Mouse (Mus musculus) embryonic fibroblast, embryonic 13.5 days (primary cell): Measurements from ENCODE around the gene Dlg2. TPM values are rescaled to one million over a fixed set of nuclear protein-coding genes. Genes with fewer than 3 reads are reported as not detected.

Experiments used
- H3K27ac ChIP-seq: 2 replicates; pipeline ENCODE4 v1.5.1; 2012; ENCODE audit warnings: low read length, control low read depth, inconsistent platforms; ENCODE audit not compliant: insufficient read depth
- H3K4me1 ChIP-seq: 2 replicates; pipeline ENCODE4 v1.6.1; 2011; ENCODE audit warnings: low read length; ENCODE audit not compliant: control insufficient read depth, insufficient read depth
- H3K4me3 ChIP-seq: 2 replicates; pipeline ENCODE4 v1.5.1; 2011; ENCODE audit warnings: mild to moderate bottlenecking, control low read depth, low read length; ENCODE audit not compliant: insufficient read depth
- CTCF ChIP-seq: IDR thresholded peaks from 2 replicates; pipeline ENCODE4 v1.5.1; 2011; ENCODE audit warnings: mild to moderate bottlenecking, control low read depth, low read length, moderate library complexity, borderline replicate concordance; ENCODE audit not compliant: insufficient read depth
- POLR2A ChIP-seq: IDR thresholded peaks from 2 replicates; pipeline ENCODE4 v1.6.1; 2011; ENCODE audit warnings: low read depth, mild to moderate bottlenecking, control low read depth, low read length, moderate library complexity
- polyA plus RNA-seq: library from polyadenylated mRNA; stranded (reverse); fragments of >200 nt; gene quantifications from 2 replicates; pipeline ENCODE4 v1.2.4, GENCODE M21; 2011; ENCODE audit warnings: low read depth; ENCODE audit not compliant: missing spikeins, insufficient read length

Dlg2 gene
- polyA plus RNA-seq, 1 experiment, result 5.2 TPM

GRCm38 (mm10) chr7:92164316-92164715 is 1687.8 kb downstream of the Dlg2 start:
- TF ChIP-seq CTCF (no peak), POLR2A (no peak)
- H3K4me1 ChIP-seq, result no peaks in the 10 kb centered on the region
- H3K27ac ChIP-seq, result no peak overlapping the region
- H3K4me3 ChIP-seq, result no peak overlapping the region

GRCm38 (mm10) chr7:92164875-92165518 is 1688.5 kb downstream of the Dlg2 start:
- Histone ChIP-seq H3K27ac (no peak overlapping the region), H3K4me1 (no peaks in the 10 kb centered on the region), H3K4me3 (no peak overlapping the region)
- TF ChIP-seq CTCF (no peak), POLR2A (no peak)

DNA sequence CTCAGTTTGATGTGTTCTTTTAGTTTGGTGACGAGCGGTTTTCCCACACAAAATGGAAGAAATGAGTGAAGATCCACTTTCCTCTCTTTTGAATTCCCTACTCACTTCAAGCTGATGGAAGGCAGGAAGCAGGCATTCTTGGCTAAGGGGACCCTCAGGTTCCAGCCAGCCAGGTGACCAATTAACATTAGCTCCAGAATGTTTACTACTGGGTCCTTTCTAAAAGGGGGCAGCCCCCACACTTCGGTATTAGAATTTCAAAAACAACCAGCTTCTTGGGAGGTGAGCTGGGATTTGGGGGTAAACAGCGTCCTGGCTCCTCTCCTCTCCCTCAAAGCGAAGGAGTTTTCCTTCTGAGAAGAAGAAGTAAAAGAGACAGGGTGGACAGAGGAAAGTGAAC is 1703.6 kb downstream of the Dlg2 start:
- Histone ChIP-seq H3K4me3 (no peak overlapping the region), H3K27ac (no peak overlapping the region), H3K4me1 (no peaks in the 10 kb centered on the region)
- TF ChIP-seq CTCF, result no peak

GRCm38 (mm10) chr7:92180591-92181587 is 1704.4 kb downstream of the Dlg2 start:
- Histone ChIP-seq H3K27ac (no peak overlapping the region), H3K4me1 (no peaks in the 10 kb centered on the region), H3K4me3 (peak overlapping the region; percentile 38)
- TF ChIP-seq POLR2A, result 0 out of 2 replicates have a peak, but pooled peaks have one; percentile 25
- TF ChIP-seq CTCF, result no peak

DNA sequence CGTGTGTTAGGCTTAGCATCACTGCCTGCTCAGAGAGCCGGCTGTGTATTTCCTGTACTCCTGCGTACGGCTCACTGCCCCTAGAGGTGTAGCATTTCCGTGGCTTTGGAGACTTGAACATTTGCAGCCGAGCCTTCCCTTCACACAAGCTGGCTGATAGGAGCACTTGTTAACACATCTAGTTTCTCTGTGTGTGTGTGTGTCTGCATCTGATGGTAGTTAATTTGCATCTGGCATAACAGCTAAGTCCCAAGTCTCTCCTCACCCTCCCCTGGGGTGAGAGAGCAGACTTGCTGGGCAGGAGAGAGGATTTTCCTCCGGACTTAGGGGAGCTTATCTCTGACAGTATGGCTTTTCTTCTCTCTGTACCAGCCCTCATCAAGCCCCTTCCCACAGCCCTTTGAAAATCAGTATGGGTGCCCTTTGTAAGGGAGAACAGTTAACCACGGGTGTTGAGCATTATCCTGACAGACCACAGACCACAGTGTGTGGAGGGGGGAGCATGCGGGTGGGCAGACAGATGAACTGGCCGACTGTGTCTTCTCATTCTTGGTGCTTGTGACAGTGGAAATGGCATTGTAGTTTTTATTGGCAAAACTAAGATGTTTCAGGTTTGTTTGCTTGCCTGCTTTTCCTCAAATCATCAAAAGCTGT is 1705.6 kb downstream of the Dlg2 start:
- H3K27ac ChIP-seq, result no peak overlapping the region
- no peaks in the 10 kb centered on the region for H3K4me1 ChIP-seq
- no peak overlapping the region for H3K4me3 ChIP-seq
- TF ChIP-seq POLR2A (no peak), CTCF (no peak)

DNA sequence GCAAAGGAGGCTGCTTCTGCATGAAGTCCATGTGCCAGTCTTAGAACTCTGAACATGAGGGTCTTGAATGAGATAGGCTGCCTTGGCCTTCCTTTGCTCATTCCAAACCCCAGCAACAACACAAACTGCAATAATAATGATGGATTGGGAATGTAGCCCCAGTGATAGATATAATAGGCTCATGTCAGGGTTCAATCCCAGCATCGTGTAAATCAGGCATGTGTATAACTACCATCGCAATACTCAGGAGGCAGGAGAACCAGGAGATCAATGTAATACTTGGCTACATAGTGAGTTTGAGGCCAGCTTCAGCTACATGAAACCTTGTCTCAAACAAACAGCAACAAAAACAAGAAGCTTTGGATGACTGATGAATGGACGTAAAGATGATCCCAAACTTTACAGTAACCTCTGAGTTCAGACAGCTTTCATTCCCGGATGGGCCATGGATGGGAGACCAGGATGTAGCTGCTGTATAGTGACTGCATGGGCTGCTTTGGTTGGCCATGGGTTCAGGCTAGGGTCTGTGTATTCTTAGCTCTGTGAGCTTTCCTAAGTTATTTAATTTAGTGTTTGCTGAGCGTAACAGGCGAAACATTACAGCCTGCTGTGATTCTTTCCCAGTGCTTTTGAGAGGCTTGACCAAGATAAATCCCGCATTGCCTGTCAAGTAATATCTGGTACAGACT is 1708.0 kb downstream of the Dlg2 start:
- no peak overlapping the region for H3K4me3 ChIP-seq
- TF ChIP-seq CTCF (no peak), POLR2A (no peak)
- H3K27ac ChIP-seq, result no peak overlapping the region
- H3K4me1 ChIP-seq, result peaks cover 7% of the 10 kb centered on the region; the same call in 1 of the 2 replicates

GRCm38 (mm10) chr7:92186341-92186740 is 1709.9 kb downstream of the Dlg2 start:
- H3K4me3 ChIP-seq, result no peak overlapping the region
- TF ChIP-seq POLR2A, result no peak
- TF ChIP-seq CTCF, result no peak
- peak overlapping the region; percentile 9 for H3K27ac ChIP-seq
- peaks cover 7% of the 10 kb centered on the region; the same call in 1 of the 2 replicates for H3K4me1 ChIP-seq

GRCm38 (mm10) chr7:92189149-92189548 is 1712.7 kb downstream of the Dlg2 start:
- TF ChIP-seq POLR2A (no peak), CTCF (no peak)
- no peak overlapping the region for H3K27ac ChIP-seq
- peaks cover 7% of the 10 kb centered on the region; the same call in 1 of the 2 replicates for H3K4me1 ChIP-seq
- H3K4me3 ChIP-seq, result no peak overlapping the region

GRCm38 (mm10) chr7:92196004-92196403 is 1719.5 kb downstream of the Dlg2 start:
- TF ChIP-seq POLR2A, result no peak
- TF ChIP-seq CTCF, result no peak

DNA sequence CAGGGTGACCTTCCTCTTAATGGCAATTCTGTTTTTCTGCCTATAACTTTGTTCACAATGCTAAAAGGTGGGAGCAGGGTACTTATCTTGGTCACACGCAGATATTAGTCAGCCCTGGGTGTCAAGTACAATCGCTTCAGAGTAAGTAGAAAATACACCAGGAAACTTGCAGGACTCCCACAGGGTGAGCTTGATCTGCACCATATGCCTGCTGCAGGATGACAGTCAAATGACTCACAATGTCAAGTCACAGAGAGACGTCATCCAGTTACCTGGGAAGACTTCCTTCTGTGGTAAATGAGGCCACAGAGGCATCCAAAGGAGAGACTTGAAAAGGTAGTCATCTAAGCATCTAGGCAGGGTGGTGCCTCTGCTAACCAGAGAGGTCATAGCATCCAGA is 1721.1 kb downstream of the Dlg2 start:
- TF ChIP-seq POLR2A (no peak), CTCF (no peak)
- Histone ChIP-seq H3K4me3 (no peak overlapping the region), H3K4me1 (no peaks in the 10 kb centered on the region), H3K27ac (no peak overlapping the region)

More at GRCm38 (mm10) chr7:92196004-92196403, 1719.5 kb downstream of the Dlg2 start:
- Histone ChIP-seq H3K27ac (no peak overlapping the region), H3K4me1 (no peaks in the 10 kb centered on the region), H3K4me3 (no peak overlapping the region)
